Mouse (Mus musculus) hindbrain, embryonic 15.5 days (tissue): ENCODE results near the gene Errfi1. TPM values are rescaled to one million over a fixed set of nuclear protein-coding genes. Genes with fewer than 3 reads are reported as not detected.
"Not testable (repeated sequence)": the region's sequence is repeated elsewhere in the genome, so short reads cannot be mapped to it uniquely, and the experiment has no call there.

Experiments used
- ATAC-seq: fragments of 200-750 bp; cut with Nextera tagmentation; 2 replicates; pipeline ENCODE4 v1.8.0; 2017; ENCODE audit warnings: low read depth, moderate number of reproducible peaks, moderate TSS enrichment; ENCODE audit not compliant: low FRiP score
- H3K27ac ChIP-seq: fragments of 300-500 bp; sonication (generic); replicated peaks from 2 replicates; pipeline ENCODE4 v1.5.1; 2015; ENCODE audit warnings: mild to moderate bottlenecking, inconsistent platforms
- H3K27me3 ChIP-seq: fragments of 300-500 bp; sonication (generic); 2 replicates; pipeline ENCODE4 v1.6.1; 2015; ENCODE audit warnings: control low read depth, inconsistent platforms
- H3K36me3 ChIP-seq: fragments of 300-500 bp; sonication (generic); 2 replicates; pipeline ENCODE4 v1.6.1; 2015; ENCODE audit warnings: control low read depth, inconsistent platforms
- H3K4me1 ChIP-seq: fragments of 300-500 bp; sonication (generic); replicated peaks from 2 replicates; pipeline ENCODE4 v1.6.1; 2015; ENCODE audit warnings: control low read depth, inconsistent platforms
- H3K4me2 ChIP-seq: fragments of 300-500 bp; sonication (generic); 2 replicates; pipeline ENCODE4 v1.6.1; 2015; ENCODE audit warnings: moderate library complexity, mild to moderate bottlenecking, inconsistent platforms
- H3K4me3 ChIP-seq: fragments of 300-500 bp; sonication (generic); 2 replicates; pipeline ENCODE4 v1.5.1; 2015; ENCODE audit warnings: mild to moderate bottlenecking, inconsistent platforms
- H3K9ac ChIP-seq: fragments of 300-500 bp; sonication (generic); 2 replicates; pipeline ENCODE4 v1.6.1; 2015; ENCODE audit warnings: inconsistent platforms
- H3K9me3 ChIP-seq: fragments of 300-500 bp; sonication (generic); 2 replicates; pipeline ENCODE4 v1.6.1; 2016; ENCODE audit warnings: control low read depth, inconsistent platforms
- WGBS: fragments of 180-500 bp; shearing (Covaris S2); methylation state at CpG from one replicate; pipeline ENCODE4 v1.1.7; 2015; 5-methylcytosine and 5-hydroxymethylcytosine counted together
- polyA plus RNA-seq: library from polyadenylated mRNA; unstranded; fragments of >200 nt; fragmentation: Nextera tagmentation; extraction: Ambion mirVana; gene quantifications from 2 replicates; pipeline ENCODE4 v1.2.1, GENCODE M21; 2015

The Errfi1 gene
- polyA plus RNA-seq, 1 experiment from 2014 or later: 31.7 TPM

DNA sequence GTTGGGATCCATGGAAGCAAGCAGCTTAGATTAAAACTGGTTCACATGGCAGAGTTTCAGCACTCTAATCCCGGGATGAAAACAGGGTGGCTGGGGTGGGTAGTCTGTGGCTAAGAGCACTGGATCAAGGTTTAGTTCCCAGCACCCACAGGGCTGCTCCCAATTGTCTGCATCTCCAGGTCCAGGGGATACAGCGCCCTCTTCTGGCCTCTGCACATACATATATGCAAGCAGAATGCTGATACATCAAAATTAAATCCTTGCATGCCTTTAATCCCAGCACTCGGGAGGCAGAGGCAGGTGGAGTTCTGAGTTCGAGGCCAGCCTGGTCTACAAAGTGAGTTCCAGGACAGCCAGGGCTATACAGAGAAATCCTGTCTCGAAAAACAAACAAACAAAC lies 54.8 kb downstream of the Errfi1 start:
- 76% methylated on average over 5 of the region's 5 CpGs for WGBS
- Histone ChIP-seq H3K4me3 (0 out of 2 replicates have a peak overlapping the region, but pooled peaks have one; percentile 54), H3K36me3 (peaks cover 14% of the 10 kb centered on the region), H3K4me2 (peak overlapping the region; percentile 75), H3K4me1 (peaks cover 28% of the 10 kb centered on the region)
- H3K9me3 ChIP-seq, H3K27me3 ChIP-seq, H3K27ac ChIP-seq, ATAC-seq, H3K9ac ChIP-seq: not testable (repeated sequence)

DNA sequence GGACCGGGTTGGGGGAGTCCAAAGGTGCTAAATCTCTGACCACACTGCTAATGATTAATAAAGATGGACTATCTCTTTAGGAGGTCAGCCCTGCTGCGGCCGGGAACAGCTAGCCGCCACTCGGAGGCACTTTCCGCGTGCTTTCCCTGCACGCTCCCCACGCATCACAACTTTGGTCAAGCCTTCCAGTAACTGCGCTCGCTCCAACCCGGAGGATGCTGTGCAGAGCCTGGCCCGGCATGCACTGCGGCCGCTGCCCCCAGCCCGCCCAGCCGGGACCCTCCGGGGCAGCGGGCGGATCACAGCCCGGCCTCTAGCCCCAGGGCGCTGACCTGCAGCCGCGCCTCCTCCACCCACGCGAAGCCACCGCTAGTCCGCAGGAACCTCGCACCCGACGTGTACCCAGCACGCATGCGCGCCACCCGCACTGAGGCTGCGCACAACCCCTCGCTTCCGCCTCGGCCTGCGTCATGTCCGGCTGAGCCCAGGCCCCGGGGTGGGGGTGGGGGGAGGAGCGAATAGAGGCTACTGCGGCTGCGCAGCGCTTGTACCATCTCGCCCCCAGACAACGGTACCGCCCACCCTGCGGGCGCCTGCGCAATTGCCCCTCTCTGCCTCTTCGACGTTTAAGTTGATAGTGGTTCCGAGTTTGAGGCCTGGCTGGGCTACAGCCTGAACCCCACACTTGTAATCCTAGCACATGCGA lies 55.9 kb downstream of the Errfi1 start:
- WGBS: under 1% methylated on average over 49 of the region's 56 CpGs
- H3K27me3 ChIP-seq: no peaks in the 10 kb centered on the region
- peak overlapping the region; percentile 64 for H3K9ac ChIP-seq
- peak overlapping the region; percentile 75 for H3K4me2 ChIP-seq
- H3K9me3 ChIP-seq: no peaks in the 10 kb centered on the region
- peaks cover 31% of the 10 kb centered on the region for H3K4me1 ChIP-seq
- ATAC-seq: peak; percentile 92
- H3K27ac ChIP-seq: peak overlapping the region; percentile 80
- peaks cover 12% of the 10 kb centered on the region for H3K36me3 ChIP-seq
- H3K4me3 ChIP-seq: peak overlapping the region; percentile 54

DNA sequence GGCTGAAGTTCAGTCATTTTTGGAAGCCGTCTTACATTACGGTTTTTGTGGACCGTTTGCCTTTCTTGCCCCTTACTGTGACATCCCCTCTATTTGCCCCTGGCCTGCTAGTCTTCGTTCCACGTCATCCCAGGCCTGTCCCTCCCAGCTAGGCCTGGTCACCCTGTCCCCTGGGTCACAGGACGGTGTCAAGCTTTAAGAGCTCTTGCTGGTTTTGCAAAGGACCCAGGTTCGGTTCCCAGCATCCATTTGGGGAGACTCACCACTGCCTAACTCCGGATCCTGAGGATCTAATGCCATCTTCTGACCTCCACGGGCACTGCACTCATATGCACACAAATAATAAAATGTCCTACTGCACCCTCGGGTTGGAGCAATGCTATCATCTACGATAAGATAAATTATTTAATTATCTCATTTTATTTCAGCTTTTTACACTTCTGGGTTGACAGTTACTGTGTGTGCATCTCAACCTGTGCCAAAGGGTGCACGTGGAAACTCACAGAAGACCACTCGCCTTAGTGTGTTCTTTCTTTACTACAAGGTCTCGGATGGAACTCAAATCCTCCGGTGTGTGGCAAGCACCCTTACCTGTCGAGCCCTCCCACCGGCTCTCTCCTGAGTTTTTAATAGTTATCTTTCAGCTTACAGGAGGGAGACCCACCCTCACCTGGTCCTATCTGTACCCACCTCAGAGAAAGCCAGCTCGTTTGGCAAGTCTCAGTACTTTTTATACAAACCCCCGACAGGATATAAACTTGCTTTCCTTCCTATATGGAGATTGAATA lies 56.6 kb downstream of the Errfi1 start:
- H3K9me3 ChIP-seq: no peaks in the 10 kb centered on the region
- H3K27me3 ChIP-seq: no peaks in the 10 kb centered on the region
- peak overlapping the region; percentile 54 for H3K4me3 ChIP-seq
- 85% methylated on average over 19 of the region's 19 CpGs for WGBS
- peak; percentile 16; the same call in 1 of the 2 replicates for ATAC-seq
- peak overlapping the region; percentile 71 for H3K27ac ChIP-seq
- peak overlapping the region; percentile 75 for H3K4me2 ChIP-seq
- H3K9ac ChIP-seq: no peak overlapping the region
- H3K36me3 ChIP-seq: peaks cover 6% of the 10 kb centered on the region
- H3K4me1 ChIP-seq: peaks cover 37% of the 10 kb centered on the region

DNA sequence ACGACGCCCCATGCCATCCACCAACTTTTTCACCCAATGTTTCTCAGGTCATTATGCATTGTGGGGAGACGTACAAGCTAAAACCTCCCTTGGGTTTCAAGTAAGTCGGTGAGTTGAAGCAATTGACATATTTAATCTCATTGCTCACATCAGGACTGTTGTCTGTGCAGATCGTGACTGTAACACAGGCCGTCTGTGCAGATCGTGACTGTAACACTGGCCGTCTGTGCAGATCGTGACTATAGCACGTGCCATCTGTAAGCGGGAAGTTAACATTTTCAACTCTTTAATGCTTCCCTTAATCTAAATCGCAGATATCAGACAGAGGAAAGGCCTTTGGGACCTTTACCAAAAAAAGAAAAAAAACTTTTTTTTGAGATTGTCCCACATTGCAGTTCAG lies 60.0 kb downstream of the Errfi1 start:
- no peaks in the 10 kb centered on the region for H3K36me3 ChIP-seq
- peak overlapping the region; percentile 74 for H3K4me2 ChIP-seq
- peak overlapping the region; percentile 89 for H3K27ac ChIP-seq
- WGBS: 19% methylated on average over 12 of the region's 12 CpGs
- H3K9ac ChIP-seq: peak overlapping the region; percentile 85
- peak overlapping the region; percentile 73 for H3K4me3 ChIP-seq
- no peaks in the 10 kb centered on the region for H3K27me3 ChIP-seq
- H3K9me3 ChIP-seq: no peaks in the 10 kb centered on the region
- no peak for ATAC-seq
- H3K4me1 ChIP-seq: peaks cover 28% of the 10 kb centered on the region

DNA sequence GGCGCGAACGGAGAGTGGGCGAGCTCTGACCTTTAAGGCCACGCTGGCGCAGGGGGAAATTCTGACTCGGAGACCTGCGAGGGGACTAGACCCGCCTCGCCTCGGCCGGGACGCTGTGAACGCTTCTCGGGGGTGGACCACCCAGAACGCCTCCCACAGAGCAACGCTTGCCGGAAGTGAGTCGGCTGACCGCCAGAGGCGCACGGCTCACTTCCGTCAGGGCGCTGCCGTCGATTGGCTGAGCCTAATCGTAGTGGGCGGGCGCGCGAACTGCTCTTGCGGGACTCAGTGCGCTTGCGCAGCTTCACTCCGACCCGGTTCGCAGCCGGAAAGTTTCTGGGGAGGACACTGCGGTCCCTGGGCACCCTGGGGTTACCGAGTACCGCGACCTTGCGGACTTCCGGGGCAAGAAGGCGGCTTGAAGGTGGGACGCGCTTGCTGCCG lies 60.6 kb downstream of the Errfi1 start, which contains the start of the genes Park7 and Tnfrsf9:
TSS of gene Park7 (minus strand) at position 148 of the 444 bp plus-strand sequence.
TSS of gene Tnfrsf9 (plus strand) at position 273 of the 444 bp plus-strand sequence.
- Histone ChIP-seq H3K4me3 (peak within 1 kb of the TSS; percentile 73), H3K27ac (peak within 1 kb of the TSS; percentile 89), H3K4me1 (peaks cover 24% of the 10 kb centered on the region), H3K9ac (peak within 1 kb of the TSS; percentile 85), H3K4me2 (peak within 1 kb of the TSS; percentile 74), H3K27me3 (no peaks in the 10 kb centered on the region), H3K36me3 (no peaks in the 10 kb centered on the region), H3K9me3 (no peaks in the 10 kb centered on the region)
- ATAC-seq: peak; percentile 85
- WGBS: under 1% methylated on average over 48 of the region's 48 CpGs

DNA sequence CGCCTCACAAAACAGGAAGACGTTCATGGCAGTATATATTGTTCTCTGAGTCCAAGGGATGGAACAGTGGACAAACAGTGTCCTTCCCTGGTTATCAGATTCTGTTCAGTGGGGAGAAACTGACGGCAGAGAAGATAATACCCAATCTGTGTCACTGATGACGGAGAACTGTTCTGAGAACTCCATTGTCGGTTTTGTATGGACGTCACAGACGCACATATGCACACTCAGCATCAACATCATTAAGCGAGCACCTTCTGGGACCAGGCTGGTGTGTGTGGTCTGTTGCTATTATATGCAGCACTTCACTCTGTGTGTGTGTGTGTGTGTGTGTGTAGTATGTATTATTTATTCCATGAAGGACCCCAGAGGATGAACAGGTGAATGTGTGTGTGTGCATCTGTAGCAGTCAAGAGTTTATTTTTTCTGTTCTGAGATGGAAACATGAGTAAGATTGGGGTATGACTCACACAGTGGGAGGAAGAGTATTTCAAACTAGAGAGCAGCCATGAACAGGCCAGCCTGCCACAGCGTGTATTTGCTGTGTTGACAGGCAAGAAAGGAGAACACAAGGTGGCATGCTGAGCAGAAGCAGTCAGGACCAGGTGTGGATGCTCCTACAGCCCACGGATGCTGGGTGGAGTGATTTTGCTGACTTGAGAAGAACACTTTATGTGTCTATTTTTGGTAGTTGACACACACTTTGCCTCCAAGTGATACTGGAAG lies 61.6 kb downstream of the Errfi1 start:
- ATAC-seq: no peak

DNA sequence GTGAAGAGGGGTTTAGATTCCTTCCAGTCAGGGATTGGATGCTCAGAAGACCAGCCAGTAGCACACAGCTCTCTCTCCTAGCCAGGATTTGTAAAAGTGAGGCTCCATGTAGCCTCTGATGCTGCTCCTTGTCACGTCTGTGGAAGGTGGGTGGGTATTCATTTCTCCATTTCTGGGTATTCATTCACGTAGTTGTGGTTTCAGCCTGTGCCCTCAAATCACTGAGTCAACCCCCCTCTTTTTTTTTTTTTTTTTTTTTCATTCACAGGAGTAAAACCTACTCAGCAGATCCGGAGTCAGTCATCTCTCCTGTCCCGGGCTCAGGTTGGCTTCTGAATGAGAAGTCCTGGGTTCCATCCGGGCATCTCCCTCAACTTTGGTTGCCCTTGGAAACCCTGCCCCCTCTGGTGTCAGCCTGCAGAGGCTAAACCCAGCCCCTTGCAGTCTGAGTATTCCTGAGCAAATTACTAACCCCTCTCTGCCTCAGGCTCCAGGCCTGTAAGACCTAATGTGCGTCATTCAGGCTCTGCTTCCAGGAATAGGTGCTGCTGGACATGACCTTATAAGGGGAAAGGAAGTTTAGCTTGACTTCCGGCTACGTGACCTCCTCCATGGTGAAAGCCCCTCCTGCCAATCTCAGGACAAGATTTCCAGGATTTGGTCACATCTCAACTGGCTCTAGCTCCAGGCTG lies 63.8 kb downstream of the Errfi1 start:
- no peak overlapping the region for H3K4me2 ChIP-seq
- no peak overlapping the region for H3K4me3 ChIP-seq
- no peak overlapping the region for H3K9ac ChIP-seq
- H3K27ac ChIP-seq: no peak overlapping the region
- H3K9me3 ChIP-seq: no peaks in the 10 kb centered on the region
- no peaks in the 10 kb centered on the region for H3K27me3 ChIP-seq
- no peaks in the 10 kb centered on the region for H3K36me3 ChIP-seq
- no peak for ATAC-seq
- H3K4me1 ChIP-seq: peaks cover 20% of the 10 kb centered on the region
- 71% methylated on average over 8 of the region's 8 CpGs for WGBS

More for the DNA sequence above, 61.6 kb downstream of the Errfi1 start:
- H3K9me3 ChIP-seq: no peaks in the 10 kb centered on the region
- peak overlapping the region; percentile 73 for H3K4me3 ChIP-seq
- peaks cover 20% of the 10 kb centered on the region for H3K4me1 ChIP-seq
- H3K9ac ChIP-seq: peak overlapping the region; percentile 85
- WGBS: 42% methylated on average over 10 of the region's 10 CpGs
- no peaks in the 10 kb centered on the region for H3K27me3 ChIP-seq
- peak overlapping the region; percentile 74 for H3K4me2 ChIP-seq
- peak overlapping the region; percentile 80 for H3K27ac ChIP-seq
- H3K36me3 ChIP-seq: no peaks in the 10 kb centered on the region

Other genes starting within 250 kb of the Errfi1 start
- gene Slc45a1, start 201.7 kb upstream of the Errfi1 start, polyA plus RNA-seq: 37.6 and 43.4 TPM in 2 replicates
- gene Park7, start 60.5 kb downstream of the Errfi1 start, polyA plus RNA-seq: 372 and 389 TPM in 2 replicates
- gene Tnfrsf9, start 60.6 kb downstream of the Errfi1 start, polyA plus RNA-seq: 0.34 and 0.41 TPM in 2 replicates
- 0.41 TPM in 1 of 2 replicates, not detected in the other for gene Uts2, start 143.2 kb downstream of the Errfi1 start, polyA plus RNA-seq
- gene Per3, start 190.7 kb downstream of the Errfi1 start, polyA plus RNA-seq: 4.2 and 4.6 TPM in 2 replicates
- 51.9 and 55.3 TPM in 2 replicates for gene Vamp3, start 204.0 kb downstream of the Errfi1 start, polyA plus RNA-seq
- not detected in 2 replicates for gene Gm13090, start 235.7 kb downstream of the Errfi1 start, polyA plus RNA-seq